Mouse (Mus musculus) hindbrain, embryonic 16.5 days (tissue): ENCODE data around the gene Gstcd. TPM values are rescaled to one million over a fixed set of nuclear protein-coding genes. Genes with fewer than 3 reads are reported as not detected.

Experiments used
- ATAC-seq: fragments of 200-750 bp; cut with Nextera tagmentation; 2 replicates; pipeline ENCODE4 v1.8.0; 2017; ENCODE audit warnings: moderate TSS enrichment, moderate library complexity
- H3K27ac ChIP-seq: fragments of 300-500 bp; sonication (generic); 2 replicates; pipeline ENCODE4 v1.5.1; 2014; ENCODE audit warnings: low read depth, mild to moderate bottlenecking, control low read depth, low read length, moderate library complexity
- H3K27me3 ChIP-seq: fragments of 300-500 bp; sonication (generic); replicated peaks from 2 replicates; pipeline ENCODE4 v1.6.1; 2014; ENCODE audit warnings: low read length; ENCODE audit not compliant: control insufficient read depth, insufficient read depth
- H3K36me3 ChIP-seq: fragments of 300-500 bp; sonication (generic); 2 replicates; pipeline ENCODE4 v1.6.1; 2014; ENCODE audit warnings: mild to moderate bottlenecking, low read length, moderate library complexity, mixed read lengths; ENCODE audit not compliant: control insufficient read depth, insufficient read depth
- H3K4me1 ChIP-seq: fragments of 300-500 bp; sonication (generic); 2 replicates; pipeline ENCODE4 v1.6.1; 2014; ENCODE audit warnings: low read depth, low read length; ENCODE audit not compliant: control insufficient read depth, insufficient read depth
- H3K4me2 ChIP-seq: fragments of 300-500 bp; sonication (generic); 2 replicates; pipeline ENCODE4 v1.6.1; 2014; ENCODE audit warnings: mild to moderate bottlenecking, low read length, control low read depth, moderate library complexity
- H3K4me3 ChIP-seq: fragments of 300-500 bp; sonication (generic); 2 replicates; pipeline ENCODE4 v1.5.1; 2014; ENCODE audit warnings: mild to moderate bottlenecking, low read length, control low read depth, moderate library complexity
- H3K9ac ChIP-seq: fragments of 300-500 bp; sonication (generic); 2 replicates; pipeline ENCODE4 v1.6.1; 2014; ENCODE audit warnings: low read depth, mild to moderate bottlenecking, control low read depth, low read length, moderate library complexity
- H3K9me3 ChIP-seq: fragments of 300-500 bp; sonication (generic); 2 replicates; pipeline ENCODE4 v1.6.1; 2014; ENCODE audit warnings: mild to moderate bottlenecking, low read length, moderate library complexity; ENCODE audit not compliant: control insufficient read depth
- WGBS: fragments of 180-500 bp; shearing (Covaris S2); extraction: QIAGEN DNeasy Blood & Tissue Kit; methylation state at CpG from one replicate; pipeline ENCODE4 v1.1.7; 2014; 5-methylcytosine and 5-hydroxymethylcytosine counted together
- polyA plus RNA-seq: library from polyadenylated mRNA; unstranded; fragments of >200 nt; fragmentation: Nextera tagmentation; extraction: Ambion mirVana; gene quantifications from 2 replicates; pipeline ENCODE4 v1.2.1, GENCODE M21; 2015

Gene Gstcd
- polyA plus RNA-seq, 1 experiment from 2014 or later: 2.8 TPM

DNA sequence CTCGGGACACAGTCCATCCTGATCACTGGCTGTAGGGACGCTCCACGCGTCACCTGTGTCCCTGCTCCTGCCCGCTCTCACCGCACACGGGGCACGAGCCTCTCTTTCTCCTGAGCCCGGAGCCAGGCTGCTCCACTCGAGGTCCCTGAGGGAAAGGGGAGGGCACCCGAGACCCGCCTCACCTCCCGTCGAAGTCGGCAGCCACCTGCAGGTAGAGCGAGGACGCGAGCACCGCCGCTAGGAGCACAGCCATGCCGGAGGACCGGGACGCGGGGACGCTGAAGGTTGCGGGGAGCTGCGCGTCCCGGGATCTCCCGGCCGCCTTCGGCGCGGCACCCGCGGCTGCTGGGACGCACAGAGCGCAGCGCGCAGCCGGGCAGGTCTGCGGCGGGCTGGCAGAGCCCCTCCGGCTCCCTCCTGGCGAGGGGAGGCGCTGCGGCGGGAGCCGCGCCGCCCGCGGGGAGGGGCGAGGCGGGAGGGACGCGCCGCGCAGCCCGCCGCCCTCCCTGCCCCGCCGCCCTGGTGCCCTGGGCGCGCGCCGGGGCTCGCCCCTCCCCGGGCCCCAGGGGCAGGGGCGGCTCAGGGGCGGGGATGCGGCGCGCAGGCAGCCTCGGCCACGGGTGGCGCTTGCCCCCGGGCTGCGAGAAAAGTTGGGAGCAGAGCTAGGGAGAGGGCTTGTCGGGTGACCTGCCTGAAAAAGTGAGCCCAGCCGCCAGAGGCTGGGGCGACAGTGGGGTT, 141.9 kb downstream of the Gstcd start, which contains the start of gene Npnt:
TSS of gene Npnt (minus strand) at position 501 of the 738 bp plus-strand sequence.
- Histone ChIP-seq H3K4me1 (peaks cover 11% of the 10 kb centered on the region), H3K27me3 (no peaks in the 10 kb centered on the region), H3K36me3 (no peaks in the 10 kb centered on the region), H3K4me3 (peak within 1 kb of the TSS; percentile 73), H3K9me3 (no peaks in the 10 kb centered on the region), H3K27ac (no peak within 1 kb of the TSS), H3K4me2 (peak within 1 kb of the TSS; percentile 72), H3K9ac (peak within 1 kb of the TSS; percentile 71)
- WGBS: 0% methylated on average over 52 of the region's 82 CpGs
- peak; percentile 87 for ATAC-seq

DNA sequence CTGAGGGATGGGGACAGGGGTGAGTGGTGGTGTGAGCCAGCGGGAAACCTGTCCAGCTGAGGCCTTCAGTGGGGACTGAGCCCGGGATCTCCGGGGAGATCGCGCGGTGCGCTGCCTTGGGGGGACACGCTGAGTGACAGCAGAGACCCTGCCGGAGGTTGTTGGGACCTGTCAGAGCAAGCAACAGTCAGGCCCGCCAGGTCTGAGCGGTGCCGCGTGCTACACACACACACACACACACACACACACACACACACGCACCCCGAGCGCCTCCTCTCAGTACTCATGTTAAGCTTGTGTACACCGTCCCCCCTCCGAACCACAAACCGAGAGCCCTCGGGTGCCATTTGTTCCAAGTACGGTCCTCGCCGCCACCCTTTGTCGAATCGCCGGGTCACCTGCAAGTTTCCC, 142.4 kb downstream of the Gstcd start:
- Histone ChIP-seq H3K27ac (no peak overlapping the region), H3K4me2 (peak overlapping the region; percentile 72), H3K36me3 (no peaks in the 10 kb centered on the region), H3K4me1 (peaks cover 11% of the 10 kb centered on the region), H3K27me3 (no peaks in the 10 kb centered on the region), H3K4me3 (peak overlapping the region; percentile 73), H3K9ac (peak overlapping the region; percentile 71), H3K9me3 (no peaks in the 10 kb centered on the region)
- ATAC-seq: peak; percentile 82
- WGBS: 0% methylated on average over 21 of the region's 26 CpGs

DNA sequence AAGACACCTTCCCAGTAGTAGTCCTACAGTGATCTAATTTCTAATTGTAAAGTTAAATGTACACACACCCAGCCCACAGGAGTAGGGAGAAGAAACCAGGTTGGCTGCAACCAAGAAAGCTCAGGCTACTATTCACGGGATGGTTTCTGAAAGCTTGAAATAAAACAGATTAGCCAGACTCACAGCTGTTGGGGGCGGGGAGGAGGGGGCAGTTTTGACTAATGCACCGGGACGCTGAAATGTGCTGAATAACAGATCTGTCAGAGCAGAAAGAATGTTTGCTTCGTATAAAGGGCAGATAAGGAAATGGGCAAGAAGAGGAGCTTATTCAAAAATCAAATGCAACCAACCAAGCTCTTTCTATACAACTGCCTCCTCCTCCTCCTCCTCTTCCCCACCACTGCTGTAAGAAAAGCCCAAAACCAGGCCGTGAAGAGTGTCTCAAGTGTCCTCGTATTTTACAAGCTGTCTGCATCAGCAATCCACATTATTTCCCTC, 143.5 kb downstream of the Gstcd start:
- ATAC-seq: no peak
- Histone ChIP-seq H3K4me3 (no peak overlapping the region), H3K9me3 (no peaks in the 10 kb centered on the region), H3K27me3 (no peaks in the 10 kb centered on the region), H3K4me2 (peak overlapping the region; percentile 72; the same call in 1 of the 2 replicates), H3K9ac (no peak overlapping the region), H3K4me1 (peaks cover 11% of the 10 kb centered on the region), H3K36me3 (no peaks in the 10 kb centered on the region), H3K27ac (no peak overlapping the region)
- WGBS: 19% methylated on average over 7 of the region's 7 CpGs

DNA sequence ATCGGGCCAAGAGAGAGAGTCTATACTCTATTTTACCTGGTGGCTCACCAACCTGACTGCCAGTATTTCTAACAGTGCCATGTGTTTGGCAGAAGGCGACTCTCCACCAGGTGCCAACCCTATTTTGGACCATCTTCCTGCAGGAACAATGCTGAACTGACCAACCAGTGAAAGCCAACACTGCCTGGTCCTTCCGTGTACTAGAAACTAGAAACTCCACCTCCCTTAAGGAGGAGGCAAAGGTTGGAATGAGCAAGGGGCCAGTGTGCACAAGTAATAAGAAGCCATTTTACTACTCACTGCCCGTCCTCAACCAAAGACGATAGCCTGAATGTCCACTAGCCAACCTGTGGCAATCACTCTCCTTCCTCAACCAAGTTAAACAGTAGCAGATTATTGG, 145.7 kb downstream of the Gstcd start:
- Histone ChIP-seq H3K27ac (no peak overlapping the region), H3K9ac (no peak overlapping the region), H3K27me3 (no peaks in the 10 kb centered on the region), H3K36me3 (no peaks in the 10 kb centered on the region), H3K9me3 (no peaks in the 10 kb centered on the region), H3K4me3 (no peak overlapping the region), H3K4me1 (peaks cover 11% of the 10 kb centered on the region), H3K4me2 (no peak overlapping the region)
- ATAC-seq: no peak
- 93% methylated on average over 5 of the region's 5 CpGs for WGBS

DNA sequence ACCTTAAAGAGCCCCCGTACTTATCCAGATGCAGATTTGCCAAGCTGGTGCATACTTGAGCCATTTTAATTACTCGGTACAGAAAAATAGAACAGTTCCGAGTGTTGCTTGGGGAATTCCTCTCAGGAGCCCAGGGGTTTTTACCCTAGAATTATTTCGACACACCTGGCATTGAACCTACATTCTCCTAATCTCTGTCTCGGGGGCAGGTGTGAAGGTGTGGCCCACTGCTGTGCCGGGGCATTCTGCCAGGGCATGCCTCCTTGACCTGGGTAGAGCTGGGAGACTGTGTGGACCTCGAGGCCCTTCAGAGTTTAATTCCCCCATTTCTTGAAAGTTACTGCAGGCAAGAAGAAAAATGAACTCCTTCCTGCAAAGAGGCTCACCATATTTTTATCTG, 146.2 kb downstream of the Gstcd start:
- H3K4me1 ChIP-seq: peaks cover 11% of the 10 kb centered on the region
- no peaks in the 10 kb centered on the region for H3K9me3 ChIP-seq
- H3K36me3 ChIP-seq: no peaks in the 10 kb centered on the region
- no peak overlapping the region for H3K9ac ChIP-seq
- ATAC-seq: no peak
- H3K27me3 ChIP-seq: no peaks in the 10 kb centered on the region
- H3K4me2 ChIP-seq: no peak overlapping the region
- no peak overlapping the region for H3K4me3 ChIP-seq
- H3K27ac ChIP-seq: no peak overlapping the region
- 81% methylated on average over 7 of the region's 7 CpGs for WGBS

DNA sequence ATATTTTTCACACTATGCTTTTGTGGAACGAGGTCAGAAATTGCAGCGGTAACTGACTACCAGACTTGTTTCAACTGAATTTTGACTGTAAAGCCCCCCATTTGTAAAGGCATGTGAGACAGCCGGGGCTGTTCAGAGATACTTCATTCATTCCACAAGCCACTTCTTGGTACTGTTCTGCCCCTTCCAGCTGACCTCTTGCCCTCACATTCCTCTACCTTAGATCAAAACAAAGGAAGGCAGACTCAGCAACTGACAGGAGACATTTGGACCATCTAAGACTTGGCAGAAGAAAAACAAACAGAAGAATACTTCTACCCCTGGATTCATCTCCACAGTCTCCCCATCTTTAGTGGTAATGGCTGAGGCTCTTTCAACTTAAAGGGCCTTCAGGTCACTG, 147.2 kb downstream of the Gstcd start:
- no peak overlapping the region for H3K4me3 ChIP-seq
- H3K27me3 ChIP-seq: no peaks in the 10 kb centered on the region
- H3K9me3 ChIP-seq: no peaks in the 10 kb centered on the region
- no peaks in the 10 kb centered on the region for H3K36me3 ChIP-seq
- no peak overlapping the region for H3K9ac ChIP-seq
- no peak overlapping the region for H3K27ac ChIP-seq
- 37% methylated on average over 3 of the region's 3 CpGs for WGBS
- no peak for ATAC-seq
- H3K4me1 ChIP-seq: peaks cover 7% of the 10 kb centered on the region; the same call in 1 of the 2 replicates
- no peak overlapping the region for H3K4me2 ChIP-seq

DNA sequence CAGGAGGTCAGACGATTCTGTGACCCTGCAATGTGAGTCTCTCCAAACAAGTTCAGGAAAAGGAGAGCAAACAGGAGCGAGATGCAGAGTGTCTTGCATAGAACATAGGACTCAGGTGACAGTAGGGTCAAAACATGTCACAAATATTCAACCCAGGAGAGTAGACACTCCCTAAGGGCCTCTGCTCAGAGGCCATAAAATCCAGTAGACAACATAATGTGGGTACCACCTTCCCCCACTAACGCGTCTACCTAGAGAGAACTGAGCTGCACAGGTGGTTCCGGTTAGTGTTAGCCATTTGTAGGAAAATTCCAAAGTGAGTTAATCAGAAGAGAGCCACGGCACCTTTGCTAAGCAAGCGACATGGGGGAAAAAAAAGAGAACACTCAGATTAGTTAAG, 147.6 kb downstream of the Gstcd start:
- Histone ChIP-seq H3K4me1 (peaks cover 5% of the 10 kb centered on the region; the same call in 1 of the 2 replicates), H3K4me2 (no peak overlapping the region), H3K27ac (no peak overlapping the region), H3K36me3 (no peaks in the 10 kb centered on the region), H3K4me3 (no peak overlapping the region), H3K9me3 (no peaks in the 10 kb centered on the region), H3K27me3 (no peaks in the 10 kb centered on the region), H3K9ac (no peak overlapping the region)
- ATAC-seq: no peak
- 69% methylated on average over 7 of the region's 7 CpGs for WGBS

DNA sequence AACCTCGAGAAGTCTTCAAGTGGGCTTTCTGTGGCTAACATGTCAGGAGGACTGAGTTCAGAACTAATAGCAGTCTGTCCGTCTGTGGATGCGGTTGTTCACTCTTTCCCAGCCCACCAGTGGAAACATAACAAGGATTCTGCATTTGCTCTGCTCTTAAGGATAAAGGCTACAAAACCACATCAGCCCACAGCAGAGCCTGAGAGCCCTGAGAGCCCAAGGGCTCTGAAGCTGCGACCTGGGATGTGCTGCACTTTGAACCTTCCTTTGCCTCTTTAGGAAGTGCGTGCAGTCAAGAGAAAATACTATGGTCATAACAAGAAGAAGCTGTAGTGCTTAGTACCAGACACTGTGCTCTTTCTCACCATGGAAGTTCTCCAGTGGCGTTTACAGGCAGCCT, 149.1 kb downstream of the Gstcd start:
- Histone ChIP-seq H3K9me3 (no peaks in the 10 kb centered on the region), H3K9ac (no peak overlapping the region), H3K4me3 (no peak overlapping the region), H3K27ac (no peak overlapping the region), H3K4me2 (no peak overlapping the region), H3K27me3 (no peaks in the 10 kb centered on the region), H3K36me3 (no peaks in the 10 kb centered on the region), H3K4me1 (no peaks in the 10 kb centered on the region)
- no peak for ATAC-seq
- WGBS: 95% methylated on average over 6 of the region's 6 CpGs

DNA sequence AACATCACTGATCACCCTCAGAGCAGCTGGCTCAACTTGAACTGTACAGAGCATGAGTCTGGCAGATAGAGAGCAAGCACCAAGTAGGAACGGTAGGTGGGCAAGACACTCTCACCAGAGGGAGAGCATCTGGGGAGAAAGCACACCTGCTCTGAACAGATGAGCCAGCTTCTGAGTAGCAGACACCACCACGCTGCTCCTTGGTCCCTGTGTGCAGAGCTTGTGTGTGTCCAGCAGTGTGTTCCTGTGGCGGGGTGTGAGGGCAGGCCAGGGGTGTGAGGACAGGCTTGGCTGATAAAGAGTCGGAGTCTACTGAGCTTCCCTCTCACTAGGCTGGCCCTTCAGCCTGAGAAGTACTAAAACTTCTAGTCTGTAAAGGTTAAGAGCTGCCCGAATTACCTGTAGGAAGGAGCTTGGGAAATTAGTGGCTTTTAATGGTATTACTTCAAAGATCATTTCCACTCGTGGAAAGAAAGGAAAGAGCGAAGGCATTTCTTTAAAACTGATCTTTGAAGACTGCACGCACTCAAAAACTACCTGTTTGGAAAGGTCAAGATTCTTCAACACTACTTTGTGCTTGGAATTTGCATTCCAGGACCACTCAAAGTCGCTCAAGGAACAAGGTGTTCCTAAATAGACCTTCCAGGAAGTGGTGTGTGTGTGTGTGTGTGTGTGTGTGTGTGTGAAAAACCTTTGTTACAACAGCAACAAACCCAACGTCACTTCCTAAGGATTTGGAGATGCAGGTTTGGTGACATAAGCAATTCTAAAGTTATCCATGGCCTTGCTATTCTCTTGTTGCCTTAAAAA, 151.4 kb downstream of the Gstcd start:
- Histone ChIP-seq H3K27me3 (no peaks in the 10 kb centered on the region), H3K4me2 (no peak overlapping the region), H3K36me3 (no peaks in the 10 kb centered on the region), H3K4me1 (no peaks in the 10 kb centered on the region), H3K4me3 (no peak overlapping the region), H3K9ac (no peak overlapping the region), H3K27ac (no peak overlapping the region), H3K9me3 (no peaks in the 10 kb centered on the region)
- WGBS: 88% methylated on average over 10 of the region's 10 CpGs
- no peak for ATAC-seq
